13 mouse cellular contexts compared by ENCODE assay signal in genomic region chr16:95654204-95654611, GRCm38 (mm10). TPM values are rescaled to one million over a fixed set of nuclear protein-coding genes. Genes with fewer than 3 reads are reported as not detected.
A peak's percentile ranks its signal among the peaks of the same experiment; 100 is the strongest.
DNase-seq lines count a peak whose midpoint lies in the region; ATAC-seq and TF ChIP-seq lines count a peak whose summit lies in the region.
"Had no signal": no experiment of that assay in that cellular context is flagged by ENCODE, and none has a peak within 500 bp of the region (broad histone marks: within the 10 kb centered on the region; RNA-seq: fewer than 3 reads in every experiment).

No protein-coding gene starts in this region.

- 63% methylated on average over 15 of the region's 15 CpGs for WGBS in limb, embryonic 12.5 days

- TF ChIP-seq CTCF in gastrocnemius, adult 2 months (IDR thresholded peaks at IDR 0.05), result no peak

- H3K4me2 ChIP-seq in limb, embryonic 12.5 days, result peak overlapping the region; percentile 11
- H3K4me2 ChIP-seq: heart, embryonic 11.5 days had no signal

- no peak overlapping the region for H3K9ac ChIP-seq in limb, embryonic 12.5 days (replicated peaks)

- DNase-seq in gastrocnemius, adult 2 months, result no peak
- DNase-seq in gastrocnemius, postnatal 14 days, result no peak
- DNase-seq in right cerebral cortex, adult 18-20 months, result peak; percentile 18
- no peak for DNase-seq in right cerebral cortex, postnatal 14 days
- DNase-seq in heart, postnatal 14 days, result no peak
- DNase-seq: adrenal gland, adult 2 months; lung, adult 18-20 months; thymus, postnatal 4 days had no signal

- no peak for ATAC-seq in limb, embryonic 12.5 days (ENCODE audit: insufficient number of reproducible peaks, insufficient read depth, low FRiP score, low TSS enrichment, low read depth)
- no peak for ATAC-seq in erythroblast, adult 5-6 weeks (replicated peaks; ENCODE audit: low FRiP score, poor library complexity, severe bottlenecking)
- no peak for ATAC-seq in inflammation-experienced regulatory T-cells, adult 6 months
- ATAC-seq: intestine, postnatal 0 days had no signal

- H3K27me3 ChIP-seq in limb, embryonic 12.5 days, result no peaks in the 10 kb centered on the region

- H3K4me1 ChIP-seq in limb, embryonic 12.5 days (replicated peaks), result peaks cover 7% of the 10 kb centered on the region

- no peak overlapping the region for H3K27ac ChIP-seq in gastrocnemius, adult 2 months
- H3K27ac ChIP-seq in limb, embryonic 12.5 days, result peak overlapping the region; percentile 35; the same call in 1 of the 2 replicates

- no peaks in the 10 kb centered on the region for H3K36me3 ChIP-seq in limb, embryonic 12.5 days

- intact Hi-C loops in gastrocnemius, adult 2 months (cut with DNase I), result no loop called here
- intact Hi-C loops in gastrocnemius, postnatal 14 days (cut with DNase I; ENCODE audit: low total_unique reads), result loop anchor here (10.0 kb wide), 1 partner anchor 81 kb away; no protein-coding TSS in a partner anchor
- intact Hi-C loops in heart, postnatal 14 days (cut with DNase I), result no loop called here

- peaks cover 15% of the 10 kb centered on the region for H3K9me3 ChIP-seq in limb, embryonic 12.5 days

- H3K4me3 ChIP-seq in gastrocnemius, adult 2 months, result peak overlapping the region; percentile 21; the same call in 1 of the 2 replicates
- no peak overlapping the region for H3K4me3 ChIP-seq in limb, embryonic 12.5 days (replicated peaks)

RNA-seq across cellular contexts. Expression of gene Ets2, which starts 47.7 kb away (rescaled TPM):
- 10 to 100 TPM; 22.7 to 41.9 TPM for total RNA-seq in gastrocnemius, adult 2 months (2021)
- total RNA-seq in gastrocnemius, postnatal 14 days (2021), result 10 to 100 TPM; 46.1 to 52.9 TPM
- 123 and 124 TPM in 2 replicates for polyA plus RNA-seq in limb, embryonic 12.5 days (2016; fragmentation: Nextera tagmentation; extraction: Ambion mirVana)
- 2.1 and 4.6 TPM in 2 replicates for total RNA-seq in erythroblast, adult 5-6 weeks (2015; ENCODE audit: low replicate concordance)
- total RNA-seq in erythroblast, adult 5-6 weeks (2017; ENCODE audit: low replicate concordance), result 2.6 and 5.9 TPM in 2 replicates
- 100 to 1,000 TPM in 1 of 2 experiments, 10 to 100 TPM in 1; 100.0 to 103 TPM for total RNA-seq in heart, postnatal 14 days (2021)
- 1 to 10 TPM; 2.4 to 4.0 (median 2.7) TPM for polyA plus RNA-seq in inflammation-experienced regulatory T-cells, adult 6 months (2017; shearing (Covaris generic))
